Comparison of ENCODE assay signal across 7 mouse cellular contexts in genomic region chr2:57616525-57617225, GRCm38 (mm10).
A peak's percentile ranks its signal among the peaks of the same experiment; 100 is the strongest.
DNase-seq lines count a peak whose midpoint lies in the region; ATAC-seq and TF ChIP-seq lines count a peak whose summit lies in the region.

No protein-coding gene starts in this region.

- H3K9me3 ChIP-seq in forebrain, embryonic 13.5 days (replicated peaks) = no peaks in the 10 kb centered on the region
- H3K9me3 ChIP-seq in neural tube, embryonic 12.5 days = no peaks in the 10 kb centered on the region

- no peak for TF ChIP-seq CTCF in spleen, adult 2 months (IDR thresholded peaks at IDR 0.05; ENCODE audit: extremely low read depth, insufficient read depth, insufficient read length, insufficient replicate concordance)

- H3K4me2 ChIP-seq in forebrain, embryonic 13.5 days = peak overlapping the region; percentile 60
- H3K4me2 ChIP-seq in neural tube, embryonic 12.5 days (replicated peaks) = peak overlapping the region; percentile 67

- H3K27me3 ChIP-seq in spleen, adult 2 months (ENCODE audit: control insufficient read depth, insufficient read depth, low read length) = no peaks in the 10 kb centered on the region
- H3K27me3 ChIP-seq in forebrain, embryonic 13.5 days = no peaks in the 10 kb centered on the region
- H3K27me3 ChIP-seq in neural tube, embryonic 12.5 days (replicated peaks) = no peaks in the 10 kb centered on the region

- peak; percentile 19; the same call in 1 of the 2 replicates for ATAC-seq in forebrain, embryonic 13.5 days
- ATAC-seq in neural tube, embryonic 12.5 days (ENCODE audit: low FRiP score, low read depth) = 0 out of 2 replicates have a peak, but pooled peaks have one; percentile 37

- peak overlapping the region; percentile 17 for H3K4me3 ChIP-seq in spleen, adult 2 months (ENCODE audit: extremely low read depth, insufficient read depth, insufficient read length)
- peak overlapping the region; percentile 33 for H3K4me3 ChIP-seq in forebrain, embryonic 13.5 days
- H3K4me3 ChIP-seq in neural tube, embryonic 12.5 days = peak overlapping the region; percentile 24

- no peak for DNase-seq in spleen, adult 2 months (ENCODE audit: low read depth in 1 of 2, low spot score in 2 of 2)
- no peak for DNase-seq in spleen, adult 12 weeks (ENCODE audit: low spot score)
- peak; percentile 1 to 17 for DNase-seq in kidney, postnatal 36 days
- no peak for DNase-seq in adipocyte (ENCODE audit: low spot score)
- no peak for DNase-seq in adrenal gland, postnatal 4 days (ENCODE audit: low spot score in 2 of 2)

- no peaks in the 10 kb centered on the region for H3K36me3 ChIP-seq in spleen, adult 2 months (ENCODE audit: control insufficient read depth, insufficient read depth, low read length)
- no peaks in the 10 kb centered on the region for H3K36me3 ChIP-seq in forebrain, embryonic 13.5 days (ENCODE audit: poor library complexity, severe bottlenecking)
- no peaks in the 10 kb centered on the region for H3K36me3 ChIP-seq in neural tube, embryonic 12.5 days

- 10% methylated on average over 19 of the region's 19 CpGs for WGBS in spleen, adult 2 months
- 1% methylated on average over 19 of the region's 19 CpGs for WGBS in forebrain, embryonic 13.5 days
- WGBS in neural tube, embryonic 12.5 days = 3% methylated on average over 19 of the region's 19 CpGs

- no peaks in the 10 kb centered on the region for H3K4me1 ChIP-seq in spleen, adult 2 months (ENCODE audit: control insufficient read depth, insufficient read depth, insufficient read length)
- H3K4me1 ChIP-seq in forebrain, embryonic 13.5 days = peaks cover 35% of the 10 kb centered on the region
- H3K4me1 ChIP-seq in neural tube, embryonic 12.5 days = peaks cover 5% of the 10 kb centered on the region; the same call in 1 of the 2 replicates

- peak overlapping the region; percentile 55 for H3K9ac ChIP-seq in forebrain, embryonic 13.5 days
- H3K9ac ChIP-seq in neural tube, embryonic 12.5 days = no peak overlapping the region

- no peak for TF ChIP-seq POLR2A in spleen, adult 2 months (IDR thresholded peaks at IDR 0.05; ENCODE audit: low read depth, low read length)

- no peak overlapping the region for H3K27ac ChIP-seq in spleen, adult 2 months (ENCODE audit: insufficient read depth, low read length)
- H3K27ac ChIP-seq in forebrain, embryonic 13.5 days = no peak overlapping the region
- no peak overlapping the region for H3K27ac ChIP-seq in neural tube, embryonic 12.5 days

Comparison
In these comparisons a context has a peak if more than half of its experiments do, and no peak if none do; other contexts are left out.
1. DNase-seq: peak in kidney, postnatal 36 days (2 of 2); none in spleen, adult 2 months (0 of 2), spleen, adult 12 weeks (single experiment), adipocyte (single experiment) and adrenal gland, postnatal 4 days (0 of 2).
2. Peak in every context shown above with its lines, with median percentiles within 50 percentile points of each other: H3K4me3 ChIP-seq.